Mouse (Mus musculus) splenic B cell, adult 2 months (primary cell): ENCODE data around the gene Chrna9.

Source experiments
- DNase-seq: peaks from one replicate; pipeline ENCODE4 v3.0.0-alpha.2; 2011; ENCODE audit warnings: low read depth, low spot score
- H3K27me3 ChIP-seq: 2 replicates; pipeline ENCODE4 v1.6.1; 2012; ENCODE audit warnings: mild to moderate bottlenecking, low read length, moderate library complexity, mixed read lengths; ENCODE audit not compliant: control insufficient read depth, poor library complexity, insufficient read depth, severe bottlenecking
- H3K36me3 ChIP-seq: 2 replicates; pipeline ENCODE4 v1.6.1; 2012; ENCODE audit warnings: mild to moderate bottlenecking, low read length, moderate library complexity, mixed read lengths; ENCODE audit not compliant: control insufficient read depth, poor library complexity, insufficient read depth, severe bottlenecking

Gene Chrna9

GRCm38 (mm10) chr5:65934783-65935182 is at the start of gene Chrna9:
TSS of gene Chrna9 (plus strand) at chr5:65934921.
- no peak for DNase-seq
- no peaks in the 10 kb centered on the region for H3K36me3 ChIP-seq
- H3K27me3 ChIP-seq, result no peaks in the 10 kb centered on the region

DNA sequence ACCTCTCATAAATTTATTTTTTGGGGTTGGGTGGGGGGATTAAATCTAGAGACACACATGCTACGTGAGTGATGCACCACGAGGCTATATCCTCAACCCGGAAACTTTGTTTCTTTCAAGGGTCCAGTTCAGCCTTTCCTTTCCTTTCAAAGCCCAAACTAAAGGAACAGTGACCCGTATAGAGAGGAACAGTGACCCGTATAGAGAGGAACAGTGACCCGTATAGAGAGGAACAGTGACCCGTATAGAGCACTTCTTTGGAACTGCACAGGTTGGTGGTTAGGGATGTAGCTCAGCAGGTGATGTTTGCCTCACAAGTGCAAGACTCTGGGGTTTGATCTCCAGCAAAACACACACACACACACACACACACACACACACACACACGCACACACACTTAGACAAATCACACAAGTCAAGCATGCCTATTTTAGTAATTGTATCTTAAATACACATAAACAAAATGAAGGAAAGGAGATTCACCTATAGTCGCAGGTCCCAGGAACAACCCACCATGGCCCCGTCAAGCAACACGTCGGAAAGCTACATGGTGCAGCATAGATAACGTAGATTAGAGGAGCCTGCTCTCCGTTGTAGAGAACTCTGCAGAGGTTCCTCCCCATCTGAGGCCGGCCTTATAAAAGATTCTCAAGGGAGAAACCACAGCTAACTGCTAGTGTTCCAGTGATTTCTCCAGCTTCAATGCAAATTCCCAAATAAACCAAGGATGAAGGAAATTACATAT is 48.9 kb upstream of the Chrna9 start:
- Histone ChIP-seq H3K36me3 (peaks cover 7% of the 10 kb centered on the region; the same call in 1 of the 2 replicates), H3K27me3 (no peaks in the 10 kb centered on the region)
- no peak for DNase-seq

GRCm38 (mm10) chr5:65888102-65888501 is 46.6 kb upstream of the Chrna9 start:
- no peak for DNase-seq

GRCm38 (mm10) chr5:65888998-65889397 is 45.7 kb upstream of the Chrna9 start:
- DNase-seq, result peak; percentile 59
- Histone ChIP-seq H3K27me3 (no peaks in the 10 kb centered on the region), H3K36me3 (peaks cover 13% of the 10 kb centered on the region; the same call in 1 of the 2 replicates)

More at GRCm38 (mm10) chr5:65888102-65888501, 46.6 kb upstream of the Chrna9 start:
- Histone ChIP-seq H3K27me3 (no peaks in the 10 kb centered on the region), H3K36me3 (peaks cover 13% of the 10 kb centered on the region; the same call in 1 of the 2 replicates)

DNA sequence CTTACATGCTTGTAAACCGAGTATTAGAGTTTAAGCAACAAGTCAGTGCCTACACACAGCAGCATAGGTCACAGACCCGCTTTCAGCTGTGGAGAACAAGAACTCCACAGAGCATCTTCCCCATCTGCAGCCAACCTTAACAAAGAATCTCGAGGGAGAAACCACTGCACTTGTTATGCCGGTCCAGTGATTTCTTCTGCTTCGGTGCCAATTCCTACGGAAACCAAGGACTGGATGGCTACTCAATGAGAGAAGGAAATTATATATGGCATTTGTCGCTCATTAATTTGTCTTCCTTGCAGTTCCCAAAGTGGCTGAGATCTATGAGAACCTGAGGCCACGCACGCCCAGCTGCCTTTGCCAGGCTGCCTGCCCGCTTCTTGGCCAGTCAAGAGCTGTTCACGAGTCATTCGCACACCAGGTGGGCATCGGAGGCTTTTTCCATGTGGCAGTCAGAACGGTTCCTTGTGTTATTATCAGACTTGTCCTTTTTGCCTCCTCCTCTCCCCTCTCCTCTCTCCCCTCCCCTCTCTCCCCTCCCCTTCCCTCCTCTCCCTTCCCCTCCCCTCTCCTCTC is 43.4 kb upstream of the Chrna9 start:
- DNase-seq, result peak; percentile 48
- H3K27me3 ChIP-seq, result no peaks in the 10 kb centered on the region
- peaks cover 6% of the 10 kb centered on the region; the same call in 1 of the 2 replicates for H3K36me3 ChIP-seq

DNA sequence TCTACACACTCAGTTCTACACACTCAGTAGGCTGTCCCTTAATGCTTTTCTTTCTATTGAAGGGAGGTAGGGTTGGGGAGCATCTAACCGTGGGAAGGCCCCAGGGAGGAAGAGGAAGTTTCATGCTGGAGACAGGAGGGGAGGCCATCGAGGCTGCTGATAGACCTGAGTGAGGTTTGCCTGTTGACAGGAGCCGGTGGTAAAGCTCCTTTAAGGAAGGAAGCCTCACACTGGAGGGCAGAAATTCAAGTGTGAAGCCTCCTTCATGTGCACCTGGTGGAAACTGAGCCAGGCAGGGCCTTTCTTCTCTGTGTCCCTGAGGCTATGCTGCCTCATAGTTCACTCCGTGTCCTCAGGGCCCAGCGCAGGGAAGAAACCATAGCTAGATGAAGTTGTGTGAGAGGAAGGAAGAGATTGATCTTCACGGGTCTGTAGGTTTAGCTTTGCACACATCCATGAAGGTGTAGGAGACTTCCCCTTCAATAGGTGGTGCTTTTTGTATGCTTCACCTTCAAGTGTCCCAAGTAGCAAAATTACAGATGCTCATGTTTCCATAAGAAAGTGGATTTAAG is 39.5 kb upstream of the Chrna9 start:
- Histone ChIP-seq H3K36me3 (peaks cover 6% of the 10 kb centered on the region; the same call in 1 of the 2 replicates), H3K27me3 (no peaks in the 10 kb centered on the region)
- DNase-seq, result peak; percentile 59

GRCm38 (mm10) chr5:65895764-65896163 is 39.0 kb upstream of the Chrna9 start:
- DNase-seq, result no peak
- no peaks in the 10 kb centered on the region for H3K27me3 ChIP-seq
- peaks cover 6% of the 10 kb centered on the region; the same call in 1 of the 2 replicates for H3K36me3 ChIP-seq

- Histone ChIP-seq H3K27me3 (no peaks in the 10 kb centered on the region), H3K36me3 (peaks cover 3% of the 10 kb centered on the region; the same call in 1 of the 2 replicates)
- DNase-seq, result no peak
Measured at GRCm38 (mm10) chr5:65897731-65898130, 37.0 kb upstream of the Chrna9 start.

GRCm38 (mm10) chr5:65898683-65899082 is 36.0 kb upstream of the Chrna9 start:
- H3K27me3 ChIP-seq, result no peaks in the 10 kb centered on the region
- no peaks in the 10 kb centered on the region; the same call in 1 of the 2 replicates for H3K36me3 ChIP-seq
- no peak for DNase-seq

GRCm38 (mm10) chr5:65900113-65900512 is 34.6 kb upstream of the Chrna9 start:
- no peaks in the 10 kb centered on the region for H3K27me3 ChIP-seq
- DNase-seq, result no peak
- no peaks in the 10 kb centered on the region; the same call in 1 of the 2 replicates for H3K36me3 ChIP-seq

- Histone ChIP-seq H3K36me3 (no peaks in the 10 kb centered on the region; the same call in 1 of the 2 replicates), H3K27me3 (no peaks in the 10 kb centered on the region)
- DNase-seq, result peak; percentile 73
Measured at GRCm38 (mm10) chr5:65900862-65901265, 33.9 kb upstream of the Chrna9 start.

- H3K27me3 ChIP-seq, result no peaks in the 10 kb centered on the region
- H3K36me3 ChIP-seq, result no peaks in the 10 kb centered on the region
- DNase-seq, result no peak
Measured at GRCm38 (mm10) chr5:65901868-65902418, 32.8 kb upstream of the Chrna9 start.

- no peaks in the 10 kb centered on the region for H3K36me3 ChIP-seq
- no peak for DNase-seq
- no peaks in the 10 kb centered on the region for H3K27me3 ChIP-seq
Measured at GRCm38 (mm10) chr5:65902811-65903210, 31.9 kb upstream of the Chrna9 start.

GRCm38 (mm10) chr5:65904476-65904875 is 30.2 kb upstream of the Chrna9 start:
- Histone ChIP-seq H3K27me3 (no peaks in the 10 kb centered on the region), H3K36me3 (no peaks in the 10 kb centered on the region)
- DNase-seq, result no peak

DNA sequence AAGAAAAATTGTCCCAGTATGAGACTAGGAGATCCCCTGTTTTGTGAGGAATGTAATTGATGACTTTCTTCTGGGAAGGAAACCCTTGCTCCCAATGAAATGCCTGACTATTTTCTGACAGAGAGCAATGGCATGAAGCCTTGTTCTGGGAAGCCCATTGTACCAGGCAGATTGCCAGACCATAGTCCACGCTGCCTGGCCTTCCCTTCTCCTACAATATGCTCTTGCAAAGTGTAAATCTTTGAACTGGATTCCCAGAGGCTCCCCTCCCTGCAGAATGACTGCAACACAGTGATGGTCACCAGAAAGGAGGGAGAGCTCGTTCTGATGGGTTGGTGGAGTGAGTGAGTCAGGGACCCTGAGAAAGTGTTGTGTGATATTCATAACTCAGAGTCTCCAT is 26.0 kb upstream of the Chrna9 start:
- Histone ChIP-seq H3K27me3 (no peaks in the 10 kb centered on the region), H3K36me3 (no peaks in the 10 kb centered on the region)
- no peak for DNase-seq
